Mouse (Mus musculus) thymus, adult 18-20 months (tissue): ENCODE data around the gene Hpd.

ENCODE experiments used
- DNase-seq, 2 experiments: peaks; one replicate each; pipeline ENCODE4 v3.0.0; 2022; ENCODE audit warnings: mixed read lengths in 2 of 2

Gene Hpd

DNA sequence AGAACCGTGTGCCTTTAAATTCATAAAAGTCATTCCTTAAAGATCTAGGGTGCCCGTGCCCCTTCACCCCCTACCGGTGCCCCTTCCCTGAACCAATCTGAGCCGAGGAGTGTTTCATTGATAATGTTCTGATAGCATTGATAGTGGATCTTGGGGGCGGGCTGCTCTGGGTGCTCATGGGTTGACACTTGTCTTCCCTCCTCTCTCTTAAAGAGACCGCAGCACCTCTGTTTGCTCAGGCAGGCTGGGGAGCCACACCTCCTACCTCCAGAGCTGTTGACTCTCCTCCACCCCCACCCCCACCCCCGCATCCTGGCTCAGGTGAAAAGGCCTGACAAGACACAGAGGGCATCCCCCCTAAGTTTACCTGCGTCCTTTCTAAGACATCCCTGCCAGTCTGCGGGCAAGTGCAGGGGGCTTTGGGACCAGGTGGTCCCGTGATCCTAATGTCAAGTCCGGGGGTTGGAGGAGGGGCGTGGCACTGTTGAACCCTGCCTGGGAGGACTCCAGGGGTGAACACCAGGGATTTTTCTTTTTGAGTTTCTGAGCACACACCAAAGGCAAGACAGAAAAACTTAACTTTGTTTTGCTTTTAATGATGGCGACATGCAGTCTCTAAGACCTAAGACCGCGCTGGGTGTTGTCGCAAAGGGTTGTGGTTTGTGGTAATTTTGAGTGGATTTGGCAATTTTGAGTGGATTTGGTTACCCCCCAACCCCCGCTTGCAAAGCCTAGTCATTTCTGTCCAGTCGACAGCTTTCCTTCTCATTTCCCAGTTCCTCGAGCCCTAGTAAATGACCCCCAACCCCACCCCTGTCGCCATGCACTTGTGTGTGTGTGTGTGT, 37.6 kb downstream of the Hpd start:
- peak in 1 of 2 experiments; percentile 53 for DNase-seq

DNA sequence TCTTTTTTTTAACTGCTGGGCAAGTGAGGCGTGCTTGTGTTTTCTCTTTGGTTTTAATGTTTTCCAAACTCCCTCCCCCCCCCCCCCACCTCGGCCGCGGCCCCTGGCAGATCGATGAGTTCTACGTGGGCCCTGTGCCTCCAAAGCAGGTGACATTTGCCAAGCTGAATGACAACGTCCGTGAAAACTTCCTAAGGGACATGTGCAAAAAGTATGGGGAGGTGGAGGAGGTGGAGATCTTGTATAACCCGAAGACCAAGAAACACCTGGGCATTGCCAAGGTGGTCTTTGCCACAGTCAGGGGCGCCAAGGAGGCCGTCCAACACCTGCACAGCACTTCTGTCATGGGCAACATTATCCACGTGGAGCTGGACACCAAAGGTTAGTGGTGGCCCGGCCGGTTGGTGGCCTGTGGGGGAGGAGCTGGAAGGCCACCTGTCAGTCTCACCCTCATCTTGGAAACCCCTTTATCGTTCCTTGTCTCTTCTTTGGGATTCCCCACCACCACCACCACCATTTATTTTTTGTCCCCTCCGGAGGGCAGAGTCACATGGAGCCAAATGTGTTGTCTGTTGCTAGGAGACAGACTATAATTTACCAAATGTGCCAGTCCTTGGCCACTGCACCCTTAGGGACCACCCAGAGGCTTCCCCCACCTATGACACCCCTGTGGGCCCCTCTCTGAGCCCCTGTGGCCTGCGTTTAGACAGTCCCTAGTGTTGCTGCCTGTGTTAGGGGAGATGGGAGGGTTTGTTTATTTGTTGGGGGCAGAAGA, 38.4 kb downstream of the Hpd start:
- no peak for DNase-seq

DNA sequence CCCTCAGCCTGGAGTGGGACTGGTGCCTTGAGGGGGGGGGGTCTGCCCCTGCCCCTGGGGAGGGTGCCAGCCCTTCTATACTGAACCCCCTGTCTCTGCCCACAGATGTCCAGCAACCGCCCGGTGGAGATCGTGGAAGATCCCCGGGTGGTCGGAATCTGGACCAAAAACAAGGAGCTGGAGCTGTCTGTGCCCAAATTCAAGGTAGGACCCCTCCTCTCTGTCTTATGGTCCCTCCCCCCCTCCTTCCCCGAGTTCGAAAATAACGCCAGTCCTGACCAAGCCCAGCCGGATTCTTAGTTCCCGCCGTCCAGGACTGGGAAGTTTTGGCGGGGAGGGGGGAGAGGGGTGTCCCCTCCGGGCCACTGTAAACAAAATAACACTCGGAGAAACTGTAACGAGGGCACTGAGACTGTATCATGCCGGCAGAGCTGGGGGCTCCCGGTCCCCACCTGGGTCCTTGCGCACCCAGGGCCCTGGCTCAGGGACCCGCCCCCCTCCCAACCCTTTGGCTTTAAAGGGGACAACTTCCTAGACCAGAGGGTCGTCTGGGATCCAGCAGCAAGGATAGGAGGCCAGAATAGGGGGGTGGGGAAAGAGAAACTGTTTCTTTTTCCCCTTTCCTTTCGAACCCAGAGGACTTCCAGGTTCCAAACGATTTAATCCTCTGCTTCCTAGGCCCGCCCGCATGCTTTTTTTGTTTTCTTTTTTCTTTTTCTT, 39.1 kb downstream of the Hpd start:
- no peak for DNase-seq

DNA sequence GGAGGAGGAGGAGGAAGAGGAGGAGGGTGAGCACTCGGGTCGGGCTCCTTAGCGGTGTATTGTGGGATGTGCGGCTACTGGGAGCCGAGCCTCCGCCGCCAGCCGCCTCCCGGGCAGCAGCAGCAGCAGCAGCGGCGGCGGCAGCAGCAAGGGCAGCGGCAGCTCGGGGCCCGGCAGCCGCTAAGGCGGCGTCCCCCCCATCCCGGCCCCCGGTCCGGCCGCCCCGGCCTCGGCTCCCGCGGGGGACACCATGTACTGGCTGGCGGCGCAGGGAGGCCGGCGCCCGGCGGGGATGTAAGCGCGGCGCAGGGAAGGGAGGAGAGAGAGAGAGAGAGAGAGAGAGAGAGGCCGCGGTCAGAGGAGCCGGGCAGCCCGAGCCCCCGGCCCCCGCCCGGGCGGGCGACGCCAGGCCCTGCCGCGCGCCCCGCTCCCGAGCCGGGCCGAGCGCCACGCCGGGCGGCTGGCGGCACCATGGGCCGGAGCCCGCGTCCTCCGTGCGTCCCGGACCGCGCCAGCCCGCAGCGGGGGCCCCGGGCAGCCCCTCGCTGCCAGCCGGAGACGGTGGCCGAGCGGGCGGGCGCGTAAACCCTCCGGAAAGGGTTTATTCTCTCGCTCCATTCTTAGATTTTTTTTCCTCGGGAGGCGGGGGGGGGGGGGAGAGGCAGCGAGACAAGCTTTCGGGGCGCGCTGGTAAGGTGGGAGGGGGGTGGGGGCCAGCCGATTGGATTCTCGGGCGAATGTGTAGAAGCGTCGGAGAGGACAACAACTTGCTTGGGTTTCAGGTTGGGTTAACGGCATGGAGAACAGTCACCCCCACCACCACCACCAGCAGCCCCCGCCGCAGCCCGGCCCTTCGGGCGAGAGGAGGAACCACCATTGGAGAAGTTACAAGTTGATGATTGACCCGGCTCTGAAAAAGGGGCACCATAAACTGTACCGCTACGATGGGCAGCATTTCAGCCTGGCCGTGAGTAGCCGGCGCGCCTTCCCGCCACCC, 40.1 kb downstream of the Hpd start, which contains the start of gene Setd1b:
Setd1b (plus strand) TSS at position 33 of the 997 bp plus-strand sequence.
- DNase-seq, result peak; percentile 67 to 75

DNA sequence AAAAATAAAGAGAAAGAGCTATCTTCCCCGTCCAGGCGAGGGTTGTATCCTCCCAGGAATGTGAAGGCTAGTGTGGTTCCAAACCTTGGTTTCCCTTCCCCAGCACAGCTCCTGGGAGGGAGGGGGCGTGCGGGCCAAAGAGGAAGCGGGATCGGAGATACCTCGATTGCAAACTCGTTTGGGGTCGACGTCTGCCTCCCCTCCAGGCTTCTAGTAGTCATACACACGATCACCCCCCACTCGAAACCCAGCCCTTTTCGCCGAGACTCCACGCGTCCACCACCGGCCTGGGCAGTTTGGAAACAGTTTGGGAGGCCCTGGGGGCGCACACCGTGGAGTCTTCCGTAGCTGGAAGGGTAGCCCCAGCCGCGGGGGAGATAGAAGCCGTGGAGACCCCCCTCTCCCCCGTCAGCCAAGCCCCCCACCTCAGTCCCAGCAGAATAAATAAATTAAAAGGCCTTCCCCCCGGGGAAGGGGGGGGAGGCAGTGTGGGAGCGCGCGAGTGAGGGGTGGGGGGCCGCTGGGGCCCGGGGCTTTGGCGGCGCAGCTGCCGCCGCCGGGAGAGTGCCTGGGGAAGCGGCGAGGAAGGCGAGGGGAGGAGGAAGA, 40.9 kb downstream of the Hpd start:
- DNase-seq, result peak in 1 of 2 experiments; percentile 71

DNA sequence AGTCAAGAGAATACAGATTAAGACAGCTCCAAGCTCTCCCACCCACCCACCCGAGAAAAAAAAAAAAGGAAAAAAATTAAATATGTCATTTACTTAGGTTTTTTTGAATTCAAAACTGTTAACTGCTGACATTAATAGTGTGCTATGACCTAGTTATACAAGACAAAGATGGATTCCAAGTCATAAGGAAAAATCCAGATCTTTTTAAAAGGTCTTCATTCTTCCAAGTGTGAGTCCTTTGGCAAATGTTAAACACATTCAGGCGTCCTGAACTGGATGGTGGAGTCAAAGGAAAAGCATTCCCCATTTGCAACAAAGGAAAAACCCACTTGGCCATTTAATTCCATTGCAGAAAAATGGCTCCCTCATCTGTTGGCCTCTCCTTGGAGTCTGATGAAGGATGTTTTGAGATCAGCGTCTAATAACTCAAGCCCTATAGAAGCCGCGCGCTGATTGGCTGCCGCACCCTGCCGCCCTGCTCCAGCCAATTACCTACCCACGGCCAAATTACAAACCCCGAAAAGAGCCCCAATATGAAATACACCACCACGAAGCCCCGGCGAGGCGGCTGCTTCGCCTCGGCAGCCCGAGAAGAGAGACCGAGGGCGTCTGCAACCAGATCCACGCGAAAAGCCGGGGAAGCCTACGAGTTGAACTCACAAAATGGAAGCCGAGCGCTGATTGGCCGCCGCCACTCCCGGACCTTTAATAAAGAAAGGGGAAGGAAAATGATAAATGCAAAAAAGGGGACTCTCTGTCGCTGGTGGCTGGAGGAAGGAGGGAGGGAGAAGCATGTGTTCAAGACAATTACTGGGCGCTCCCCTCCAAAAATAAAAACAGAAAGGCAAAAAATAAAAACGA, 41.6 kb downstream of the Hpd start:
- DNase-seq, result peak; percentile 73 to 83

DNA sequence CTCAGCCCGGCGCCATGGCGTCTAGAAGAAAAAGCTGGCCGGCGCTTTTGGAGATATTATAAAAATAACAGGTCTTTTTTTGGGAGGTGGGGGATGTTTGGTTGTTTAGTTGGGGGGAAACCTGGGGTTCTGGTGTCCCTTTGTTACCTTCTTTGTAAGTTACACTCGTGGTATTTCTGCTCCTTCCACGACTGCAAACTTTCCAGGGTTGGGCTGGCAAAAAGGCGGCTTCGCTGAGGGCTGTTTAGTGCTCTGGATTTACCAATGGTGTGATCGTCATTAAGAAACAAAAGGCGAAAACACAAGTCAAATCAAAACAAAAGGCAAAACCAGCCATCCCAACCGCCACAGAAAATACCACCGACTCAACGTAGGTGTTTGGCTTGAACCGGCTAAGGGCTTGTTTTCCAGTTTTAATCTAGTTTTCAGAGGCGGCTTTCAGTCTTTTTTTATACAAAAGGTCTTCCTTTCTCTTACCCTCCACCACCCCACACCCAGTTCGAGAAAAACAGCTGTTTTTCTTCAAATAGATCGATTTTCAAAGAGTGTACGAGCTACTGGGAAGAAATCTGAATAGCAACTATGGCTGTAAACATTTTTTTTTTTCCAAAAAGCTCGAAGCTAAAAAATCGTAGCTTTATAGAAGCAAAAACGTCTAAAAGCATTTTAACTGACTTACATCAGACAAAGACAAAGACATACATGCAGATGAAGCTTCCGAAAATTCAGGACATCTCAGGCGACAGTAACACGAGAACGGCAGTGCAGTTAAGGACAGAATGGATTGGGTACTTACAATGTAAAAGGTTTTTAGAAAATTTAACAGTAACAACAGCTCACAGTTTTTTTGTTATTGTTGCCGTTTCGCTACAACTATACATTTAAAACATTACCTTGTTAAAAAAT, 42.6 kb downstream of the Hpd start:
- no peak for DNase-seq

DNA sequence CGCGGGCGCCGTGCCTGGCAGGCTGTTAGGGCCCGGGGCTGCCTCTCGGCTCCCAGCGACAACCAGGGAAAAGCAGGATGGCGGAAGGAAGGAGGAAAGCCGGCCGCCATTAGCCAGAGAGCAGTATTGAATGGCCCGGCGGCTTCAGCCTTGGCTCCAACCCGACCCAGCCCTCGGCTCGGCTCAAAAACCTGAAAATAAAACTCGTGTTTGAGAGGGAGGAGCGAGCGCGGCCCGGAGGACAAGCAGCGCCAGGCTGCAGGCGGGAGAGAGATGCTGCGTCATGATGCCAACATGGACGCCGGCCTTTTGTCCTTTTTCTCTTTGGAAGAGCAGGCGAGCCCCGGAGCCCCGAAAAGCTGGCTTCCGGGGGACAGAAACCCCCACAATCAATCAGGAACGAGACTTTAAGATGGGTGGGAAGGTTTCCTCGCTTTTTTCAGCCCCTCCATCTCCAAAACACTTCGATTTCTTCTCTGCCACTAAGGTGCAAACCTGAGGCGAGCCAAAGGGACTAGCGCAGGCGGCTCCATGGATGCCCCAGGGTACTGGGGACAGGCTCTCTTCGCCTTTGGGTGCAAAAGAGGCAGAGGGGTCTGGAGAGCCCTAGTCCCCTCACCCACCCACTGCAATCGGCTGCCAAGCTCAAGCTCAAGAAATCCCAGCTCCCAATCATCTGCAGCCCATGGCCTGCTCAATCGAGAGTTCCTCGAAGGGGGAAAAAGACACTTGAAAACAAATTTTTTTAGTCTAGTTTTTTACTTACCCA, 43.4 kb downstream of the Hpd start:
- peak in 1 of 2 experiments; percentile 73 for DNase-seq

DNA sequence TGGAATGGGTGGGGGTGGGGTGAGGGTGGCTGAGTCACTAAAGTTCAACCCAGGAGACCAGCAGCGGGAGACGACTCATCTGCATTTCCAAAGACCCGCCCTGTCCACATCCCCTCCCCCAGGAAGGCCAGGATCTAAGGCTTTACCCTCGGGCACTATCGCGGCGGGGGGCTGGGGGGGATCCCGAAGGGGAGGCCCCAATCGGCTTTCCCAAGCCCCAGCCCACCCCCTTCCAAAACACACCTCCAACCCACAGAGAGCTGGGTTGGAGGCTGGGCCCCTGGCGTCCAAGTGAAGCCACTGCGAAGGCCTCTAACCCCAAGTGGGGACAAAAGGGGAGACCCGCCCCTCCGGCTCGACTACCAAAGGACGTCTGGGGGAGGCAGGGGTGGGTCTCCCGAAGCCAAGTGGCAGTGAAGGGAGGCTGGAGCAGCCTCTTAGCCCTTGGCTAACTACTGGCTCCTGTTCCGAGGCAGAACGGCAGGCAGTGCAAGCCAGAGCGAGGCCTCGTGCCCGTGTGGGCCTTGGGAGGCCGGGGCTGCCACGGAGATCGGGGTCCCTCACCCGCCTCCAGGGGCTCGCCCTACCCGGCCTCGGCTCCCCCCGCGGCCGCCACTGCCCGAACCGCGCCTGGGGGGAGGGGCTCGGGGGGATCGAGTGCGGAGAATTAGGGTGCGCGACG, 44.2 kb downstream of the Hpd start:
- peak in 1 of 2 experiments; percentile 61 for DNase-seq

DNA sequence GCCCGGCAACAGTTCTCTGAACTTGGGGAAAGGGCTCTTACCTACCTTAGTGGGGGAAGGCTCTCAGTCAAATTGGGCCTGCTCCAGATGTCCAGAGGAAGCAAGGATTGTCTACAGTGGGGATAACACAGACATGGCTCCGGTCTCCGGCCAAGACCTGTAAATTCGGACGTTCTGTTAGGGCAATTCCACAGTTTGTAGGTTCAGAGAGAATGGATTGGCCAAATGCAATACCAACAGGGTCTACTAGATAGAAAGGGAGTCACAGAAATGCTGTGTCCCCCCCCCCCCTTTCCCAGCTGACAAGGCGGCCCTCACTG, 44.7 kb downstream of the Hpd start:
- DNase-seq, result no peak

DNA sequence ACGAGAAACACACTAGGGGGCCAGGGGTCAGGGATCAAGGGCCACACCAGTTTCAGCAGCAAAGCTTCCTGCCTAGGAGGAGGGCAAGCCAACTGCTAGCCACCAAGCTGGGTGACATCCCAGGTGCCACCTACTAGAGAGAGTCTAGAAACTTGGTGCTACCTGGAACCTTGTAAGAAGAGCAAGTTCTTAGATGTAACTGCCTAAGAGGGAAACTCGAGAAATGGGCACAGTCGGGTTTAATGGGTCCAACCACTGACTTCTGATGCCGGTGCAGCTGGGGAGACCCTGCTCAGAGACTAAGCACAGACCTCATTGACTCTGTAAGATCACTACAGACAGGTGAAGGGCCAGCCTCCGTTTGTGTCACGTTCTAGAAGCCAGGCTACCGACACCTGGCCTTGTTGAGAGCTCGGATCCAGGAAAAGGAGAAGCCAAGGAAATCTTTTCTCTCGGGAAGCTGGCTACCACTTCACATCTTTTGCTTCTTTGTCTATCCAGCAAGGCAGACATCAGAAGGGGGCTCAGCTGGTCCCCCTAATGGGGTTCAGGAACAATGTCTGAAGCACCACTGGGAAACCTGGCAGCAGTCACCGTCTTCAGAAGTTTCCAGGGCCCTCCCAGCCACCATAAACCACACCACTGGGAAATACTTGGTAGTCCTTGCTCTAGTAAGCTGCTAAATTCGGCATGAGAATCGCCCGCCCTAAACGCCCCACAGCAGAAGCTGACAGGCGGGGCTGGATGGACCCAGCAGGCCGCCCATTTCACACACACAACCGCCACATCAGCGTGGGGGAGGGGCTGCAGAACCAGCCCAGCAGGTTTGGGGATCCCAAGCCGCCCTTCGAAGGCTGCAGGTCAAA, 45.2 kb downstream of the Hpd start:
- DNase-seq, result peak in 1 of 2 experiments; percentile 68

DNA sequence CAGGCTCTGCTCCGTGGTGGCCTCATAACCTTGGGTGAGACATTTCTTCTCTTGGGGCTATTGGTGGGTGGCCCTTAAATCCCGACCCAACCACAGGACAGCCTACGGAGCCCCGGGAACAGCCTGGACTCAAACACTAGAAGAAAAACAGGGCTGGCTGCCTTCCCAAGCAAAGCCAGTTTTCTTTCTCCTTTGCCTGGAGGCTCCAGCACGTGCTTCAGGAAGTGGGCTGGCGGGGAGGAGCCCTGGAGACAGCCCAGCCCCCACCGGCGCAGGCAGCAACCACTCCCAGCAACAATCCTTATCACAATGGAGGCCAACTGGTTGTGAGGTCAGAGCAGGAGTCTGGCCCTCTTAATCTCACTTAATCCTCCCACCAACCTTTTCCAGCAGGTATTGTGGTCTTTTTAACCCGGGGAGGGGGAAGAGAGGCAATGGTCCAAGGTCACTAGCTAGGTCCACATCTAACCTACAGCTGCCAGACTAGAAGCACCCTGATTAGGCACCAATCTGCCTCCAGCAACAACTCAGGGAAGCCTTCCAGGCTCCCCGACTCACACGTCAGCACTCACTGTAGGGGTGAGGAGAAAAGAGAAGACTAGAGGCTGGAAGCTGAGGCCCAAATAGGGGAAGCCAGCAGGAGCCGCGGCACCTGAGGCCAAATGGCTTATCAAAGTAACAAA, 46.0 kb downstream of the Hpd start:
- peak; percentile 69 to 73 for DNase-seq

DNA sequence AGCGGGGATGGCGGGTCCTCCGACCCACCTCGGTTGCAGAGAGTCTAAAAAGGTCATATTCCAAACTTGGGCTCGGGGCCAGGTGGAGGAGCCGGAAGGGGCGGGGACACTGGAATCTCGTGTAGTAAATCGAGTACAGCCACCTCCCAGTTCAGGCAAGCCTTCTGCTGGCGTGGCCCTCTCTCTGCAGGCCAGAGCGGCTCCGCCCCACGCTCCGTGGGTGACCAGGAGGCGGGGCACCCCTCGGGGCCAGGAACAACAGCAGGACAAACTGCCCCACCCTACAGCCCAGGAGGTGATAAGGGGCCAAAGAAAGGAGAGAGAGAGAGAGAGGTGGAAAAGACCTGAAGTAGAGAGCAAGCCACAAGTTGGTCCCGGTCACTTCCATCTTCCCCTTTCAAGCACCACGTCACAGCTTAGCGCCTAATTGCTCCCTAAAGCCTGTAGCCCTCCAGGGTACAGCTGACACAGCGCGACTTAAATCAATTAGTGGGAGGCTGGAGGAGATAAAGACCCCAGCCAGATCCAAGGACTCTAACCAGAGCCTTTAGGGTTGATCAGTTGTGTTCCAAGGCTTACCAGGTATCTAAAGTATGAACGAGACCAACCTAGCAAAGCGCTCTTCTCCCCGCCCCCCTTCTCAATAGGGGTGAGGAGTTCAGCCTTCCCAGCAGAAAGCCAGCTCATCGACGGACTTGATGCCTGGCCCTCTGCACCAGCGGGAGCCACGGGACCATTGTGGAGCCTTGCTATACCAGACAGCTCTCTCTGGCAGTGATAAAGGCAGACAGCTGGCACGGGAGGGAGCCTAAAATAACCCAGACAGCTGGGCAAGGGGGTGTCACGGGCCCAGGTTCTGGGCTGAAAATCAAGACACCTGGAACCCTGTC, 46.8 kb downstream of the Hpd start:
- peak; percentile 56 to 59 for DNase-seq

DNA sequence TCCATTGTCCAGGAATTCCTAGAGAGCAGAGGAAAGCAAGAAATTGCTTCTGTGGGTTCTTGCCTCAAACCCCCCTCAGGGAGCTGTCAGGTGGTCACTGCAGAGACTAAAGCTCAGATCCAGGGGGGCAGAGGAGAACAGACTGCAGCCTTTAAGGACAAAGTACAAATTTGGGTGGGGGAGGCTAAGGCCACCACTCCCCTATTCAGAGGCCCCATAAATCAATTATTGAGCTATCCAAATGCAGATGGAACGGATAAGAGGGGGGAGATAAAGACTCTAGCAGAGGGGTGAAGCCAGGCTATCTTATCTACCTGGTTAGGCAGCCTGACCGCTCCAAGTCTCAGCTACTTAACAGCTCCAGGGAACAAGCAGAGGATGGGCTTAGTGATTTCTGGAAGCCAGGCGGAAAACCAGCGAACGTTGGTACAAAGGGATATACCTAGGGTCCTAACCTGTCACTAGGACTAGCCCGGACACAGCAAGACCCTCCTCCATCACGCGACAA, 47.6 kb downstream of the Hpd start:
- DNase-seq, result no peak
